Mouse (Mus musculus) lung, postnatal 14 days (tissue): ENCODE measurements around the gene Anks3.

Experiments
- DNase-seq: peaks from one replicate; pipeline ENCODE4 v3.0.0; 2021

Gene Anks3

GRCm38 (mm10) chr16:4965392-4966129, 1.6 kb upstream of the Anks3 start:
- no peak for DNase-seq

DNA sequence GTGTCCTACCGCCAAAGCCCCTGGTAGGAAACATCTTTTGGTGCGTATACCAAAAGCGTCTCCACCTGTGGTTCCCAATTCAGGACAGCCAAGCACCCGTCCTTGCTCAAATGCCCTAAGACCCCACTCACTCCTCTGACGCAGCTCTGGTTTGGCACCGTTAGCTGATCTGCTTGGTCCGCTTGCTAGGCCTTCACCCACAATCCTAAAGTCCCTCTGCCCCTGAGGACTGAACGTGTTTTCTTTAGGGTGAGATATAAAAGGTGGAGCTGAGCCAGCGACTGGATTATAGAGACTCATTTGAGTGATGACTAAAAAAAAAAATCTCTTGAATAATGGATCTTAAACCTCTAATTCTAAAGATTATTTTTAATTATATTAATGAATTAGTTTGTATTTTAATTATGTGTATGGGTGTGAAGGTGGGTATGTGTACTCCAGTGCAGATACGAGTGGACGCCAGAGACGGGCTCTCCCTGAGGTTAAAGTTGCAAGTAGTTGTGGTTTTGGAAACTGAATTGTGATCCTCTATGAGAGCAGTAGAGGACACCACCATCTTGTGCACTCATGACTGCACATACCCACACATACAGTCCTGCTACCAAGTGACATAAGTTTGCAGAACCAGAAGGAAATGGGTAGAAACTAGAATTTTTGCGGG, 856 bp upstream of the Anks3 start:
- no peak for DNase-seq

DNA sequence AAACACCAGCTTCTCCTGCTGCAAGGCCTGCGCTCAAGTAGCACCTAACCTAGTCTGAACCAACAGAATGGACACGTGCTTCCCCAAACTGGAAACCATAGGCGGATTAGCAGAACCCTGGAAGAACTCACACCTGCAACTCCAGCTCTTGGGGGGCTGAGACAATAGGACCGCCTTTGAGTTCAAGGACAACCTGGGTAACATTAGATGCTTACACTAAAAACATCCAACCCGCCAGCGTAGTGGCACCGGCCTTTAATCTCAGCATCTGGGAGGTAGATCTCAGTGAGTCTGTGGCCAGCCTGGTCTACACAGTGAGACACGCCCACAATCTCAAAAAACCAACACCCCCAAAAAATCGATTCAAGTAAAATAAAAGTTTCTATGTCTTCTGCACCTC, 659 bp downstream of the Anks3 start:
- no peak for DNase-seq

DNA sequence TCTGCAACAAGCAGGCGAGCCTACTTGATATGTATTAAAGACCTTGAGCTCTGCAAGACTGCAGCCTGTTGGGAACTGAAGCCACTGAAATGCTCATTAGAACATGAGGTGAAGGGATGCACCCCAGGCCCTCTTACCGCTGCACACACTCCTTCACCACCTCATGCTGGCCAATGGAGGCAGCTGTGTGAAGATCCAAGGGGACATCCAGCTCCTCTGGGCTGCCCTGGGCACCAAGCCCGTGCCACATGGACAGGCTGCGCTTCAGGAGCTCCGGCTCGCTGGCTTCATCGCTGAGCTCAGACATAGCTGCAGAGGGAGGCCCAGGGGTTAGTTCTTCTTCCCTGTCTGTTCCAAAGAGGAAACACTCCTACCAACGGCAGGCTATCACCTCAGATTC, 3.7 kb downstream of the Anks3 start:
- DNase-seq: no peak

DNA sequence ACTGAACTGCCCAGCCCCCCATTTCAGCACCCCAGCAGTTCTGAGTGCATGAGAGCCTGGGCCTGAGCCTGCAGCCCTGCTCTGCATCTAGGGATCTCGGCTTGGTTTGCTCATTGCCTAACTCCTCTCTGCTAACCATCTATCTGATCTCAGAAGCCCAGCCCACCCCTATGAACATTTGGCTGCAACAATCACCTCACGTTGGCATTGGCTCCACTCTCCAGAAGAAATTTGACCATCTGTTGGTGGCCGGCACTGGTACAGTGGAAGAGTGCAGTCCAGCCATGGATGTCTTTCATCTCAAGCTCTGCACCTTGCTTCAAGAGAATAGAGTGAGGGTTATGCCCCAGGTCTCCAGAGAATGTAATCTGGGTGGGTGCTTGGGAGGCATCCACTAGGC, 6.6 kb downstream of the Anks3 start:
- DNase-seq: no peak

DNA sequence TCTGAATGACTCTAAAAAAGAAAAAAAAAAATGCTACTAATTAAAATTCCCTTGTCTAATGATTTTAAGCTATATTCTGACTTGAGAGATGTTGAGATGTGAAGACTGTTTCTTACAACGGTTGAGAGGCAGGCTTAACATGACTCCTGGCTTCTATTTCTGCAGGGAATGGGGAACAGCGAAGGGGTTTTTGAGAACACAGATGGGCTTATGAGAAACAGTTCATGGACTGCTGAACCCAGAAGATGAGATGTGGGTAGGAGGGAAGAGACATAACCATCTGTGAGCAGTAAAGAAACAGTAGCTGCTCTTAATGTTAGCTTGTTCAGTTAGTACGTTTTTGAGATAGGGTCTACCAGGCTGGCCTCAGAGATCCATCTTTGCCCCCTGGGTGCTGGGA, 7.4 kb downstream of the Anks3 start:
- DNase-seq: no peak

GRCm38 (mm10) chr16:4947378-4947777, 16.6 kb downstream of the Anks3 start:
- no peak for DNase-seq

DNA sequence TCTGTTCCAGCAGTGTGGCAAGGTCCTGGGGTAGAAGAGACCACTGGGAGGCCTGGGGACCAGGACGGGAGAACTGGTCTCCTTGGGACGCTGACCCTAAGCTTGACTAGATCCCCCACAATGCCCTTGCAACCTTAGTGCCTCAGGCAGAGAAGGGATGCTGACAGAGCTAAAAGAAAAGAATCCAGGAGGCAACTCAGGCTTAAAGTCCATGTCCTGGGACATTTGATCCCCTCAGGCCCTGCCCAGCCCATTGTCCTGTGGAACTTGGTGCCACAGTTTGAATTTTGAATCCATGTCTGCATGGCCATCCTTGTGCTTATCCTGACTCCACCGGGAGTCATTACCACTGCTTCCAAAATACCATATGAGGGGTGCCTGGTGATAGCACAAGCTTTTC, 17.9 kb downstream of the Anks3 start:
- DNase-seq: no peak

GRCm38 (mm10) chr16:4945415-4945814, 18.6 kb downstream of the Anks3 start:
- DNase-seq: no peak

DNA sequence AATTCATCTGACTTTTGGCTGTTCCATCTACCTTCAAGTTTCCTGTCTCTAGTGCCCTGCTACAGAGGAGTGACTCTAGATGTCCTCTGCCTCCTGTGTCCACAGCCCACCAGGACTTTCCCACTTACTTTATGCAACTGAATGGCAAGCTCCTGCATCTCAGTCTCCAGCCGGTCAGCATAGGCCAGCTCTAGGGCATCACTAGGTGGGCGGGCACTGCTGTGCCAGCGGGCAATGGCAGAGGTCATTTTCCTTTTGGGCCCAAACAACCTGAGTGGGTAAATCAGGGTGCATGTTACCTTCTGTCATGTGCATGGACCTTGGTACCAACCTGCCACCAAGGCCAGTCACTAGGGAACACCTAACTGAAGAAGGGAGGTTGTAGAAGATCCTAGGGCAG, 20.6 kb downstream of the Anks3 start:
- no peak for DNase-seq

DNA sequence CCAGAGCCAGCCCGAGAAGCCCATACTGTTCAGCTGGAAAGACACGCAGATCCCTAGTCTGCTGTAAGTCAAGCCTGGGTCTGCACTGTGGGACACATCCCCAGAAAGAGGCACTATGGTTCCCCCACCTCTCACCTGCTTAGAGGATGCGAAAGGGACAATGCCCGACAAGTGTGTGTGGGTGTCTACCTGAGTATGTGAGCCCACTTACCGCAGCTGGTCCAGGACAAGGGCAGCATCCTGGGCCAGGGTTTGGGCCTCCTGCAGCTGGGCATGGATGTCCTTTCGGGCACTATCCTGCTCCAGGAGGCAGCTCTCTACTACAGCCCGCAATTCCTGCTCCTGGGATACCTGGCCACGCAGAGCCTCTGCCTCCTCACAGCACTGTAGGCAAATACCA, 21.1 kb downstream of the Anks3 start:
- no peak for DNase-seq

DNA sequence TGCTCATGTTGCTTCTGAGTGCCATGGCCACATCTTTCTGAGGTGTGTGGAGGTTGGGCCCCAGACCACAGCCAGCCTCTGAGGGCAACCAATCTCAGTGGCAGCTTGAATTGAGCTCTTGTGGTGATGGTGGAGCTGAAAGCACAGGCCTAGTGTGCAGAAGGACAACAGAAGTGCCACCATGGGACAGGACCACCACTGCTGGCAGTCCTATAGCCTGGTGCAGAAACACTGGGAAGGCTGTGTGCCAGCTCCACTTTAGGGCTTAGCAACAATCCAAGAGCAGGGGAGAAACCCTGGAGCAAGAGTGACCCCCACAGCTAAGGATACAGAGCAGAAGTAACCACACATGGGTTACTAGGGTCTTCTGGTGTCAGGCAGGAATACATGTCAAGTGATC, 23.0 kb downstream of the Anks3 start:
- DNase-seq: no peak

GRCm38 (mm10) chr16:4940311-4940850, 23.6 kb downstream of the Anks3 start:
- DNase-seq: no peak

DNA sequence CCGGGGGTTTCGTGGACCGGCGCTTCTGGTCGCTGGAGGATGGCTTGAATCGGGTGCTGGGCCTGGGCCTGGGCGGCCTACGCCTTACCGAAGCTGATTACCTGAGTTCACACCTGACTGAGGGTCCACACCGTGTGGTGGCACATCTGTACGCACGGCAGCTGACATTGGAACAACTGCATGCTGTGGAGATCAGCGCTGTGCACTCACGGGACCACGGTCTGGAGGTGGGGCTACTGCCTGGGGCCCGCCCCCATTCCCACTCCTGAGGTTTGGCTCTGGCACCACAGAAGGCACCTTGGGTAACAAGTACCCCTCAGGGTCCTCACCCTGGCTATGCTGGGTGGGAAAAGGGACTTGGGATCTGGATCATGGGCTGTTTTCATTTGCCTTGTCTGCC, 24.6 kb downstream of the Anks3 start:
- peak; percentile 28 for DNase-seq

DNA sequence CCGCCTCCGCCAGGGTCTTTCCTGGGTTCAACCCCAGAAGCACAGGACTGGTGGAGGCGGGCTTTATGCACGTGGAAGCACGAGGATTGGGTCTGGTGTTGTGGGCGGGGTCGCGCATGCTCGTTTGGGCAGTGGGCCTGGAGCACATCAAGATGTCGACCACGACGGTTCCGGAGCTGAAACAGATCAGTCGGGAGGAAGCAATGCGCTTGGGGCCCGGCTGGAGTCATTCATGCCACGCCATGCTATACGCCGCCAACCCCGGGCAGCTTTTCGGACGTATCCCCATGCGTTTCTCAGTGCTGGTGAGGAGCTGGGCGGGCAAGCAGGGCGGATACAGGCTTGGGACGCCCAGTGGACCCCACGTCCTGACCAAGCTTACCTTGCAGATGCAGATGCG, 25.0 kb downstream of the Anks3 start:
- DNase-seq: peak; percentile 97

- DNase-seq: no peak
Measured at GRCm38 (mm10) chr16:4938461-4938860, 25.5 kb downstream of the Anks3 start, which contains the start of gene Nudt16l1. Gene Nudt16l1 (plus strand): TSS chr16:4938761.

GRCm38 (mm10) chr16:4937351-4938190, 26.4 kb downstream of the Anks3 start:
- no peak for DNase-seq

DNA sequence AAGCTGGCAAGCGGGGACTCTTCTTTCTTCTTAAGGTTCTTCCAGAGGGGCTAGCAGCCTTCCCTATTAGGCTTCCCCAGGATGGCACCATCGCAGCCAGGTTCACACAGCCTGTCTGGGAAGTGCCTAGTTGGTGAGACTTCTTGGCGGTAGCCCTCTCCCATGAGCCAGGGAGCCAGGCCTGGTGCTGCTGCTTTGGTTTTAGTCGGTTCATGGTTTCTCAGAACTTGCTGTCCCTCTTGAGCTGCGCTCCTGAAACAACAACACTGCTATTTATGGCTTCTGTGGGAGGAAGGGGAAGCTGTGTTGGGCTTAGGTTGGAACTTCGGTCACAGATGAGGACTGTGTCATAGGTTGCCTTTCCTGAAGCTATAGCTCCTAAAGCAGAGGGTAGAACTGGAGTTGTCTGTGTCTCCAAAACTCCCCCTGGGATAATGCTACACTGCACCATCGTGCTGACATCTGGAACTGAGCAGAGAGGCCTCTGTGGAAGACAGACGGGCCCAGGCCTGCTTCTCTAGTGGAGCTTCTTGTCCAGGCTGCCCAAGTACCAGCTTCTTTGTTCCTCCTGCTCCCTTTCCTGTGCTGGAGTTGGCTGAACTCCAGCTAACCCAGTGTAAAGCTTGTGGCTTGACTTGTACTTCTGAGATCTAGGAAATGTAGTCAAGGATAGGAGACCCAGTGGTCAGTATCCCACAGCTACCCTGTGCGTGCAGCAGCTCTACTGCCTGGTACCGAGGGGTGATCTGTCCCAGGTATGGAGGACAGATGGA, 27.9 kb downstream of the Anks3 start:
- no peak for DNase-seq

DNA sequence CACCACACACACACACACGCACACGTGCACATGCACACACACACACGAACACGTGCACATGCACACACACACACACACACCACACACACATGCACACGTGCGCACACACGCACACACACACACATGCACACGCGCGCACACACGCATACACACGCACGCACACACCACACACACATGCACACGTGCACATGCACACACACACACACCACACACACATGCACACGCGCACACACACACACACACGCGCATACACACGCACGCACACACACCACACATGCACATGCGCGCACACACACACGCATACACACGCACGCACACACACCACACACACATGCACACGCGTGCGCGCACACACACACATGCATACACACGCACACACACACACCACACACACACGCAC, 28.6 kb downstream of the Anks3 start:
- DNase-seq: no peak

- peak; percentile 40 for DNase-seq
Measured at GRCm38 (mm10) chr16:4932429-4932828, 31.6 kb downstream of the Anks3 start.

GRCm38 (mm10) chr16:4928474-4928873, 35.5 kb downstream of the Anks3 start:
- DNase-seq: no peak

GRCm38 (mm10) chr16:4927967-4928366, 36.0 kb downstream of the Anks3 start:
- no peak for DNase-seq

DNA sequence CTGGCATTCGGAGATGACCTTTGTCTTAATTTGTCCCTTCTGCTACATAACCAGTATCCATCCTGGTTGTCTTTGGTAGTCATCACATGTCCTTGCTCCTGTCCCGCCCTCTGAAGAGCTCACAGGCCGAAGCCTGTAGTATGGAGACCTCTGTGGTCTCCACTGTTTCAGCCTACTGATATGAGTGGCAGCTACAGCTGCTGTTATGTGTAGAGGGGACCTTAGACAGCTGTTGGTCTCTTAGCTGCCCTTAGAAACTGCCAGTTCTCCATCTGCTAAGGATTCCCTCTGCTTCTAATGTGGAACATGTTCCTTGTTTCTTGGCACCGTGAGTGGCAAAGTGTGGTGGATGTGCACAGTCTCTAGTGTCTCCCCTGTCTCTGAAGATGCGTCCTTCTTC, 40.0 kb downstream of the Anks3 start:
- DNase-seq: no peak
